Mouse (Mus musculus) testis, postnatal 14 days (tissue): ENCODE data around the gene Sf3b3.

Experiments
- DNase-seq: peaks from one replicate; pipeline ENCODE4 v3.0.0; 2021; ENCODE audit warnings: low spot score

The Sf3b3 gene

DNA sequence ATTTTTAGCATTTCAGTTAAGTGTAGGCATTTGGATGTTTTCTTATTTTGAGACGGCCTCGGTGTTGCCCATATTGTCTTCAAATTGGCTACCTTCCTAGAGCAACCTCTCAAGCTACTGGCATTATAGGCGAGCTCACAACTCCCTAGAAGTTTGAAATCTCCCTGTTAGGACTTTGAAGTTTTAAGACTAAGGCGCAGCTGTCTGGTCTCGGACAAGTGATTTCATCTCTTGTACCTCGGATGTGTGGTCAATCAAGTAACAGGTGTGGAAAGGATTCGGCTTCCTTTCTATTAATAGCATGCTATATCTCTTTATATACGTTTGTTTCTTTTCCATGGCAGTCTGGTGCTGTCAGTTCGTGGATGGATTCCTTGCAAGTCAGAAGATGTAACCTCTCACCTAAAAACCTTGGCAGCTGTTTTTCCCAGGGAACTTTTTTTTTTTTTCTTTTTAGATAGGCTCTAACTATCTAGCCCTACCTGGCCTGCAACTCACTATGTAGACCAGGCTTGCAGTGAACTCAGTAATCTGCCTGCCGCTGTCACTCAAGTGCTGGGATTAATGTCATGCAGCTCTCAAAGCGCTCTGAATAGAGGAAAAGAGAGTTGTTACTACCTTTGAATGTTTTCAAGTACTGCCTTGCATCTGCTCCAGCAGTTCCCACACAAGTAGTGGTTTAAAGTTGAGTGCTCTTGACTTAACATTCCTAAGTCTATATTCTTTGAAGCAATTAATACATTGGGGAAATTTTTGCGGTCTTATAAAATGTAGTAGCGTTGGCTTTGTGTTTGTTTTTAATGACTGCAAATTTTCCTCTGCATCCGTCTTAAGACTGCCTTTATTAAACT lies 1.3 kb upstream of the Sf3b3 start:
- no peak for DNase-seq

GRCm38 (mm10) chr8:110847171-110847549 lies 573 bp upstream of the Sf3b3 start:
- no peak for DNase-seq

- DNase-seq = no peak
Measured at GRCm38 (mm10) chr8:110845821-110846404, 674 bp downstream of the Sf3b3 start.

GRCm38 (mm10) chr8:110844941-110845340 lies 1.6 kb downstream of the Sf3b3 start:
- DNase-seq = no peak

DNA sequence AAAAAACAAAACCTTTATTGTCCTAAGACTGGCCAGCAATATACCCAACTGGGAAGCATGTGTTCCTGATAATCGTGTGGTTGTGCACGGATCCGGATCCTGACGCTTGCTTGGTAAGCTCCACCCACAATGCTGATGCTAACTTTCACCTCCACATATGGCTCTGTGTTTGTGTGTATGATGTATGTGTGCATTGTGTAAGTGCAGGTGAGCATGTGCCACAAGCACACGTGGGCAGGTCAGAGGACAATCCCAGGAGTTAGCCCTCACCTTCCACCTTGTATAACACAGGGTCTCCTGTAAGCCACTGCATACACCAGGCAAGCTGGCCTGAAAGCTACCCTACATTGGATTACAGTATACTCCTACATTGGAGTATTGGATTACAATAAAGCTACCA lies 3.4 kb downstream of the Sf3b3 start:
- DNase-seq = no peak

DNA sequence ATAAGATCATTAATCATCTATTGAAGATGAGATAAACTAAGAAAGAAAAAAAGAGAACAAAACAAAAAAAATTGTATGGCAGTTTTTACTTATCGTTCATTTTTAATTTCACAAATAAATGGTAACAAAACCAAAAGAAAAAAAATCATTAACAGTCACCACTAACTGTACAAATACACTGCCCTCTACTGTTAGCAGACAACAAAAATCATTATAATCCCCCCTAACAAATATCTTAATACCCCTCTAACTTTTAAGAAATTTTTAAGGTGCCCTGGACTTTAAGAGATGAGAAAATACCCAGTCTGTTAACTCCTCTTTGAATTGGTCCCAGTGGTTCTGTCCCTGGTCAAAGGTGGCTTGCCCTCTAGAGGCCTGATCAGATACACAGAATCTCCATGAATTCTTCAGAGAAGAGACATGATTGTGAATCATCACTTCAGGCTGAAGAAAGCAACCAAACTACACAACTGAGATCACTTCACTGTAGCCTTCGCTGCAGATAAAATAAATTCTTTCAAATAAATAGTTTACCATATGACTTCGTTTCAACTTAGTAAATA lies 4.5 kb downstream of the Sf3b3 start:
- DNase-seq = no peak

- no peak for DNase-seq
Measured at GRCm38 (mm10) chr8:110831956-110832355, 14.6 kb downstream of the Sf3b3 start.

DNA sequence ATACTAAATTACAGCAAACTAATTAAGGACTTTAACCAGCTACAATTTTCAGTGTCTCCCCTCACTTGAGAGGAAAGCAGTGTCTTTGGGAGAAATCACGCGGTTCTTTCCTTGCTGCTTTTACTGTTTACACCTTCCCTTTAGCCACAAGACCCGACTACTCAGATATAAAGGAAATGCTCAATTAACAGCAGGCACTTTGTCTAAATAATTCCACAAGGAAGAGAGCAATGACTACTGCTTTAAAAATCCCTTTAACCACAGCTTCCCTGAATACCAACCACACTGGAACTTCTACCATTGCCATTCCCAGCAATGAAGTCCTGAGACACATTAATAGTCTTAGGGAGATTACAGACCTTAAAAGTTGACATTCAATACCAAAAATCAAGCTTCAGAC lies 18.1 kb downstream of the Sf3b3 start:
- DNase-seq = no peak

DNA sequence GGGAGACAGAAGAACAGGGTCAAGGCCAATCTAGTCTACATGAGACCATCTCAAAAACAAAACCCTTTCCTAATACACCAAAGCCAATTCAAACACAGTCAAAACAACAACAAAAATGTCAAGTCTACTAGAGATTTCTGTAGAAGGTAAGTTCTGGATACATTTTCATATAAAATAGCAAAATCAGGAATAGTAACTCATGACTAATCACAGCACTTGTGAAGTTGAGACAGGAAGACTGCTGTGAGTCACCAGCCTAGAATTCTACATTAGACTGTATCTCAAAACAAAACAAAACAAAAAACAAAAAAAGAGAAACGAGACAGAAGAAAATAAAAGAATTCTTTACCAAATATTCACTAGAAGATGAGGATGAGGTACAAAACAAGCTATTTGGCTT lies 21.7 kb downstream of the Sf3b3 start:
- DNase-seq = no peak

- DNase-seq = no peak
Measured at GRCm38 (mm10) chr8:110821960-110822359, 24.6 kb downstream of the Sf3b3 start.

GRCm38 (mm10) chr8:110820257-110820656 lies 26.3 kb downstream of the Sf3b3 start:
- no peak for DNase-seq

GRCm38 (mm10) chr8:110818593-110818992 lies 28.0 kb downstream of the Sf3b3 start:
- DNase-seq = no peak

- no peak for DNase-seq
Measured at GRCm38 (mm10) chr8:110816990-110817389, 29.6 kb downstream of the Sf3b3 start.

DNA sequence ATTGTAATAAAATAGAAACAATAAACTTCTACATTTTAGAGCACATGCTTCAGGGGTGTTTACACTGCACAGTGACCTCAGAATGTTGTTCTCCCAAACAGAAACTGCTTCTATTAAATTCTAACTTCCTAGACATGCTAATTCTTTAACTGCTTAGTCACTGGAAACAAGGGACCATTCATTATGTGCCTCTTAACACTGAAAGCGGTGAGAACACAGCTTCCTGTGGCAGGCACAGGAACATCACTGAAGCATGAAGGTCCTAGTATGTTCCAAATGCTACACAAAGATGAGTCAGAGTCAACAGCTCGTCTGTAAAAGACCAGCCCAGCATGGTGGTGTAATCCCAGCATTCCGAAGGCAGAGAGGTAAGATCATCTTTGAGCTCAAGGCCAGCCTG lies 31.3 kb downstream of the Sf3b3 start:
- DNase-seq = no peak

- no peak for DNase-seq
Measured at GRCm38 (mm10) chr8:110813081-110813812, 33.3 kb downstream of the Sf3b3 start.

GRCm38 (mm10) chr8:110812349-110813080 lies 34.1 kb downstream of the Sf3b3 start:
- no peak for DNase-seq

DNA sequence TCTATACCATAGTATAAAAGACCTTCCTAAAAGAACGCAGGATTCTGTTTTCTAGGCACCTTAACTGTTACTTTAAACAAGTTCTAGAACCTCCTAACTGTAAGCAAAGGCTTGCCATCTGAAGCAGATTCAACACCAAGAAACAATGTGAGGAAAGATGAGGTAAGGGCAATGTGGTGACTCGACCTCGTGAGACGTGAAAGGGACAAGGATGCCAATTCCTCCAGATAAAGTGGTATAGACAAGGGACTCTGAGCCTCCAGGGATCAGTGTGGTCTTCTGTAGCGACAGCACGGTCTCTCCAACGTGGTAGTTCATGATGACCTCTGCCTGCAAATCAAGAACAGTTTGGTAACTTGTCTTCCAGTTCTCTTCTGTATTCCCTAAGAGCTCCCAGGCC lies 34.8 kb downstream of the Sf3b3 start:
- DNase-seq = no peak

DNA sequence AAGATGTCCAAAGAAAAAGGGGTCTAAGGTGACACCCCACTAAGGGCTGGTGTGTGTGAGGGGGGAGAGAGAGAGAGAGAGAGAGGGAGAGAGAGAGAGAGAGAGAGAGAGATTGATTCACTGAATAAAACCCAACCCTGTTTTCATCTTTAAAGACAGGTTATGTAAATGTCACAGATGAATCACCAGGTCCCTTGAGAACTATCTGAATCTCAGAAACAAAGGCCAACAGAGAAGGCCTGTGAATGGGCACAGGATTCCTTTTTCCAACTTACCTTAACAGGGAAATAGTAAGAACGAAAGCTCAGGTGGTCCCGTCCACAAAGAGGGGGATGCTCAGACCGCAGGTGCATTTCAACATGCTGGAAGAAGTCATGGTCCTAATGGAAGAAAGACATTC lies 35.5 kb downstream of the Sf3b3 start:
- no peak for DNase-seq

DNA sequence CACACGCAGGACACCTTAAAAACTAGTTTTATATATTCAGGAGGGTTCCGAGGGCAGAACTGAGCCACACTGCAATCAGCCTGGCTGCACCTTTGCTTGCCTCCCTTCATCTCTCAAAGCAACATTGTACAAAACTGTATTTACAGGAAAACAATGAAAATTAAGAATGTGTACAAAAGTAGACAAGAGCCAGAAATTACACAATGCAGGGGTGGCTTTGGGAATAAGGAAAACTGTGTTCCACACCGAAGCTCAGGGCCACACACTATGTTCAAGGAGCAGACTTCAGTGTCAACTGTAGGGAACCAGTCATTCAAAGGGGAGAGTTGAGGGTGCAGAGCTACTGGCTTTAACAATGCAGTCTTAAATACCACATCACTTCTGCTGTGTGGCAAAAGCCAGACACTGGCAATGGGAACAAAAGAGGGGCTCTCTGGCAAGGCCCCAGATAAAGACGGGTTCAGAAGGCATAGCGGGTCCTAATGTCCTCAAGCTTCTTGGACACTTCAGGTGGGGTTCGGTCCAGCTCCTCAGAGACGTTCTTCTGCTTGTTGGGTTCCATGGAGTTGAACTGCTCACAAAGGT lies 36.0 kb downstream of the Sf3b3 start:
- DNase-seq = no peak

DNA sequence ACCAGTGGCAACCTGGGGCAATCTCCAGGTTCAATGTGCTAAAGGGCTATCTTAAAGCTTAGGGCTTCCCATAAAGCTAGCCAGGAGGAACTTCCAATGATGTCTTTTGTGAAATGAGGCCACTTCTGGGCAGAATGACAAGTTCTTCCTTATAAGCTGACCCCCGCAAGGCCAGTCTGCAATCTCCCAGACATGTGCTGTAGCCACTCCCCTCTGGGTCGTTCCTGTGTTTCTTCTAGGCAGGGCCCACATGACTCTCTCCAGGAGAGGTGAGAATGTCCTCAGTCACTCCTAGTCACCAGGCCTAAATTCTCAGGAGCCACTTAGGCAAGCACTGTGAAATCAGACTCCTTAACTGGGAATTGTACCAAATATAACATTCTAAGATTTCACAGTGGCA lies 36.8 kb downstream of the Sf3b3 start:
- DNase-seq = no peak
